Comparison of ENCODE assay signal across 9 mouse cellular contexts in the genomic region with DNA sequence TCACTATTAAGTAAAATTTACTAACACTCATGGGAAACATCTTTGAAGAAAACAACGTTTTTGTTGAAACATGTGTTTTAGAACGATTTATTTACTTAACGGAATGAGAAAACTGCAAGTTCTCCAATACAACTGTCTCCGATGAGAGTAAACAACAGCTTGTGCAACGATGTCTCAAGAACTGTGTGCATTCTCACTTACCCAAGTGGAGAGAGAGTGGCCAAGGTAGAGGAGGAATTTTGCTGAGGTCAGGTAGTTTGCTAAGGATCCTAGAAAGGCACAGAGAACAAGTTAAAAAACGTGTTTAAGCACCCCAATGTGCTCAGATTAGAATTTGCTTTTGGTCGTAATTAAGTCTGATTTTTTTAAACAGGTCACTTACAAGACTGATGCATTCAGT. TPM values are rescaled to one million over a fixed set of nuclear protein-coding genes. Genes with fewer than 3 reads are reported as not detected.
DNase-seq lines count a peak whose midpoint lies in the region; ATAC-seq and TF ChIP-seq lines count a peak whose summit lies in the region.
"Had no signal": no experiment of that assay in that cellular context is flagged by ENCODE, and none has a peak within 500 bp of the region (broad histone marks: within the 10 kb centered on the region; RNA-seq: fewer than 3 reads in every experiment).

No protein-coding gene starts in this region.

- H3K27me3 ChIP-seq in heart, adult 2 months (ENCODE audit: control insufficient read depth, insufficient read depth, low read length) = no peaks in the 10 kb centered on the region

- TF ChIP-seq CTCF in heart, adult 2 months (IDR thresholded peaks at IDR 0.05) = no peak

- peak; percentile 36 for DNase-seq in kidney, adult 9 months
- no peak for DNase-seq in kidney, postnatal 4 days
- DNase-seq in adipocyte (ENCODE audit: low spot score) = peak; percentile 26
- DNase-seq in cerebellum, adult 11 months = no peak
- no peak for DNase-seq in heart, adult 2 months

- 74% methylated on average over 7 of the region's 7 CpGs for WGBS in macrophage (ENCODE audit: missing documents)
- WGBS in heart, adult 2 months = 73% methylated on average over 7 of the region's 7 CpGs

- peak overlapping the region; percentile 69 for H3K27ac ChIP-seq in macrophage
- H3K27ac ChIP-seq in heart, adult 2 months = no peak overlapping the region

- intact Hi-C loops in heart, adult 2 months (cut with DNase I) = no loop called here

- no peak for TF ChIP-seq POLR2A in heart, adult 2 months (IDR thresholded peaks at IDR 0.05; ENCODE audit: insufficient read depth, low read depth, low read length)

- TF ChIP-seq EP300 in heart, adult 2 months (IDR thresholded peaks at IDR 0.05; ENCODE audit: insufficient read depth, low read depth, low read length) = no peak

- peak; percentile 35 for ATAC-seq in granulocyte monocyte progenitor cell, adult 5-6 weeks (replicated peaks; ENCODE audit: poor library complexity, severe bottlenecking)
- ATAC-seq in cerebellum, adult (ENCODE audit: insufficient number of reproducible peaks, low FRiP score, low TSS enrichment) = no peak

- H3K4me3 ChIP-seq in macrophage (ENCODE audit: inconsistent target) = peak overlapping the region; percentile 87
- H3K4me3 ChIP-seq in heart, adult 2 months = no peak overlapping the region

- peaks cover 58% of the 10 kb centered on the region; the same call in 1 of the 2 replicates for H3K79me2 ChIP-seq in macrophage (ENCODE audit: inconsistent target)
- H3K79me2 ChIP-seq in heart, adult 2 months (replicated peaks; ENCODE audit: control insufficient read depth, insufficient read depth, low read length) = no peaks in the 10 kb centered on the region

- peaks cover 15% of the 10 kb centered on the region for H3K36me3 ChIP-seq in macrophage (ENCODE audit: inconsistent target)
- no peaks in the 10 kb centered on the region for H3K36me3 ChIP-seq in heart, adult 2 months (ENCODE audit: control insufficient read depth, insufficient read depth, low read length)

- H3K4me1 ChIP-seq in heart, adult 2 months (ENCODE audit: control insufficient read depth, insufficient read depth, low read length) = no peaks in the 10 kb centered on the region; the same call in 1 of the 2 replicates

- no peak overlapping the region for H3K9ac ChIP-seq in heart, adult 2 months (ENCODE audit: low read depth, low read length)

RNA-seq across cellular contexts. Expression of a gene that starts 1.8 kb away (rescaled TPM):
- total RNA-seq in granulocyte monocyte progenitor cell, adult 5-6 weeks (2014; fragmentation: Nextera tagmentation) = 4.6 and 11.2 TPM in 2 replicates
- total RNA-seq in granulocyte monocyte progenitor cell, adult 5-6 weeks (2017) = 8.6 and 10.6 TPM in 2 replicates
- total RNA-seq in macrophage (2018; cell fraction: chromatin; rRNA removed) = 1,000 to 10,000 TPM in 2 of 26 experiments, 100 to 1,000 TPM in 10, 10 to 100 TPM in 13, 1 to 10 TPM in 1; 8.8 to 1,147 (median 57.2) TPM
- 100 to 1,000 TPM in 18 of 26 experiments, 10 to 100 TPM in 8; 58.2 to 1,000 (median 243) TPM for total RNA-seq in macrophage (2018; cell fraction: cytosol; rRNA removed)
- total RNA-seq in macrophage (2018; cell fraction: nucleus; rRNA removed) = 1,000 to 10,000 TPM in 2 of 26 experiments, 100 to 1,000 TPM in 13, 10 to 100 TPM in 11; 23.5 to 1,357 (median 156) TPM
- 393 to 687 TPM (median 472 TPM) in 3 replicates for polyA plus RNA-seq in macrophage (2018)
- total RNA-seq in heart, adult 2 months (2021) = 10 to 100 TPM; 13.5 to 19.5 TPM
- polyA plus RNA-seq in heart, adult 2 months (2012; rRNA removed) = 7.4 and 18.4 TPM in 2 replicates

RNA-seq across cellular contexts. Expression of a gene that starts 34.4 kb away (rescaled TPM):
- total RNA-seq in granulocyte monocyte progenitor cell, adult 5-6 weeks (2014; fragmentation: Nextera tagmentation) = not detected in 2 replicates
- total RNA-seq in granulocyte monocyte progenitor cell, adult 5-6 weeks (2017) = not detected in 2 replicates
- 10 to 100 TPM in 5 of 26 experiments, 1 to 10 TPM in 8, not detected in 13; 1.0 to 96.9 (median 6.6) TPM for total RNA-seq in macrophage (2018; cell fraction: chromatin; rRNA removed)
- under 1 TPM in 1 of 26 experiments, not detected in 25; 0.26 TPM for total RNA-seq in macrophage (2018; cell fraction: cytosol; rRNA removed)
- 10 to 100 TPM in 2 of 26 experiments, 1 to 10 TPM in 9, not detected in 15; 1.3 to 14.4 (median 5.7) TPM for total RNA-seq in macrophage (2018; cell fraction: nucleus; rRNA removed)
- polyA plus RNA-seq in macrophage (2018) = not detected in 3 replicates
- total RNA-seq in heart, adult 2 months (2021) = not detected
- not detected in 2 replicates for polyA plus RNA-seq in heart, adult 2 months (2012; rRNA removed)
- polyA plus RNA-seq: heart, embryonic 16.5 days had no signal

Comparison
In these comparisons a context has a peak if more than half of its experiments do, and no peak if none do; other contexts are left out.
1. DNase-seq: peak in kidney, adult 9 months (single experiment) and adipocyte (single experiment); none in kidney, postnatal 4 days (0 of 2), cerebellum, adult 11 months (single experiment) and heart, adult 2 months (0 of 2).